Mouse (Mus musculus) left cerebral cortex, adult 11 months (tissue): ENCODE measurements around the gene Gm4027.
"Not testable (repeated sequence)": the region's sequence is repeated elsewhere in the genome, so short reads cannot be mapped to it uniquely, and the experiment has no call there.

Experiments used
- DNase-seq: peaks from one replicate; pipeline ENCODE4 v3.0.0; 2022; ENCODE audit warnings: low spot score

The Gm4027 gene

GRCm38 (mm10) chr12:87618569-87618968 lies at the start of gene Gm4027:
Gm4027 (plus strand) TSS chr12:87618869.
- DNase-seq, result not testable (repeated sequence)

- not testable (repeated sequence) for DNase-seq
Observed at GRCm38 (mm10) chr12:87601388-87601787, 17.3 kb upstream of the Gm4027 start.

GRCm38 (mm10) chr12:87602388-87602787 lies 16.3 kb upstream of the Gm4027 start, which contains the start of gene Oog1:
Oog1 (plus strand) TSS chr12:87602688.
- DNase-seq, result not testable (repeated sequence)

- DNase-seq, result not testable (repeated sequence)
Observed at GRCm38 (mm10) chr12:87644520-87644919, 25.9 kb downstream of the Gm4027 start, which contains the start of gene Gm16381. Gm16381 (minus strand) TSS chr12:87644620.

- DNase-seq, result not testable (repeated sequence)
Observed at GRCm38 (mm10) chr12:87652916-87653703, 34.4 kb downstream of the Gm4027 start.
